Mouse (Mus musculus) frontal cortex, postnatal 14 days (tissue): ENCODE data around the gene Pigq.

Experiments
- DNase-seq, 2 experiments: peaks; one replicate each; pipeline ENCODE4 v3.0.0; 2022; ENCODE audit warnings: low spot score in 2 of 2

Pigq gene

GRCm38 (mm10) chr17:25883268-25883667, 61.5 kb downstream of the Pigq start:
- no peak for DNase-seq

- no peak for DNase-seq
Measured at GRCm38 (mm10) chr17:25882306-25882705, 62.4 kb downstream of the Pigq start.

GRCm38 (mm10) chr17:25881691-25882090, 63.0 kb downstream of the Pigq start:
- DNase-seq, result no peak

- no peak for DNase-seq
Measured at GRCm38 (mm10) chr17:25880913-25881641, 63.7 kb downstream of the Pigq start.

- DNase-seq, result no peak
Measured at GRCm38 (mm10) chr17:25880196-25880910, 64.4 kb downstream of the Pigq start, which contains the start of gene Wfikkn1. TSS of gene Wfikkn1 (minus strand) at chr17:25880858.

GRCm38 (mm10) chr17:25879750-25880149, 65.0 kb downstream of the Pigq start:
- no peak for DNase-seq

GRCm38 (mm10) chr17:25879261-25879660, 65.5 kb downstream of the Pigq start:
- DNase-seq, result no peak

- DNase-seq, result no peak
Measured at GRCm38 (mm10) chr17:25878611-25879180, 66.0 kb downstream of the Pigq start.

- DNase-seq, result no peak
Measured at GRCm38 (mm10) chr17:25877741-25878610, 66.8 kb downstream of the Pigq start.

- DNase-seq, result no peak
Measured at GRCm38 (mm10) chr17:25877025-25877424, 67.7 kb downstream of the Pigq start.
